Mouse (Mus musculus): ENCODE results near the gene Ankrd65.

Ankrd65 gene

GRCm38 (mm10) chr4:155821025-155821424, 30.8 kb downstream of the Ankrd65 start:
- no peak for DNase-seq

GRCm38 (mm10) chr4:155823443-155823842, 33.2 kb downstream of the Ankrd65 start:
- DNase-seq, result no peak

GRCm38 (mm10) chr4:155829866-155830265, 39.6 kb downstream of the Ankrd65 start:
- DNase-seq, result no peak

- DNase-seq, result no peak
Observed at GRCm38 (mm10) chr4:155830596-155830995, 40.4 kb downstream of the Ankrd65 start.

- peak; percentile 98 for DNase-seq
Observed at GRCm38 (mm10) chr4:155831205-155831766, 41.0 kb downstream of the Ankrd65 start, which contains the start of gene Aurkaip1. Aurkaip1 (plus strand) TSS chr4:155831272.

- DNase-seq, result no peak
Observed at GRCm38 (mm10) chr4:155831831-155832230, 41.6 kb downstream of the Ankrd65 start.

- no peak for DNase-seq
Observed at GRCm38 (mm10) chr4:155832321-155832720, 42.1 kb downstream of the Ankrd65 start.

GRCm38 (mm10) chr4:155833234-155833633, 43.0 kb downstream of the Ankrd65 start:
- DNase-seq, result no peak

- peak; percentile 85 for DNase-seq
Observed at GRCm38 (mm10) chr4:155833836-155834235, 43.6 kb downstream of the Ankrd65 start.

GRCm38 (mm10) chr4:155837404-155838010, 47.3 kb downstream of the Ankrd65 start:
- DNase-seq, result no peak

- DNase-seq, result no peak
Observed at GRCm38 (mm10) chr4:155838187-155839153, 48.2 kb downstream of the Ankrd65 start.

GRCm38 (mm10) chr4:155839483-155839910, 49.3 kb downstream of the Ankrd65 start, which contains the start of gene Mxra8:
Mxra8 (plus strand) TSS chr4:155839680.
- DNase-seq, result peak; percentile 92

GRCm38 (mm10) chr4:155840076-155841002, 50.1 kb downstream of the Ankrd65 start:
- DNase-seq, result no peak

GRCm38 (mm10) chr4:155841003-155841454, 50.8 kb downstream of the Ankrd65 start:
- DNase-seq, result peak; percentile 78

GRCm38 (mm10) chr4:155841651-155842270, 51.5 kb downstream of the Ankrd65 start:
- DNase-seq, result no peak

GRCm38 (mm10) chr4:155843231-155843630, 53.0 kb downstream of the Ankrd65 start:
- DNase-seq, result no peak

GRCm38 (mm10) chr4:155846871-155847578, 56.8 kb downstream of the Ankrd65 start, which contains the start of gene Dvl1:
Dvl1 (plus strand) TSS chr4:155847402.
- peak; percentile 93 for DNase-seq

- DNase-seq, result peak; percentile 55
Observed at GRCm38 (mm10) chr4:155847591-155848352, 57.5 kb downstream of the Ankrd65 start.

GRCm38 (mm10) chr4:155848434-155849095, 58.3 kb downstream of the Ankrd65 start:
- no peak for DNase-seq

Data from embryo, embryonic 11 days (tissue).